In genomic region chr11:47117896-47118295, GRCm38 (mm10) we compare ENCODE assay signal across 16 mouse cellular contexts.
"Had no signal": no experiment of that assay in that cellular context is flagged by ENCODE, and none has a peak within 500 bp of the region (broad histone marks: within the 10 kb centered on the region; RNA-seq: fewer than 3 reads in every experiment).

No protein-coding gene starts in this region.

- DNase-seq: kidney, adult 8-10 months; left cerebral cortex, postnatal 4 days; lung, embryonic 14.5 days; lung, postnatal 10 days; lung, postnatal 4 days; retina, postnatal 1 day; right cerebral cortex, postnatal 4 days; spleen, adult 18-20 months; thymus, adult 2 months; thymus, postnatal 25 days had no signal

- H3K9ac ChIP-seq: limb, embryonic 15.5 days; liver, embryonic 12.5 days; lung, embryonic 14.5 days; midbrain, embryonic 15.5 days; neural tube, embryonic 13.5 days; stomach, embryonic 15.5 days had no signal

- H3K27ac ChIP-seq: limb, embryonic 15.5 days; liver, embryonic 12.5 days; midbrain, embryonic 10.5 days; midbrain, embryonic 15.5 days; neural tube, embryonic 13.5 days; stomach, embryonic 15.5 days had no signal

- H3K4me2 ChIP-seq: limb, embryonic 15.5 days; liver, embryonic 12.5 days; lung, embryonic 14.5 days; midbrain, embryonic 15.5 days; neural tube, embryonic 13.5 days; stomach, embryonic 15.5 days had no signal

- H3K36me3 ChIP-seq: limb, embryonic 15.5 days; liver, embryonic 12.5 days; midbrain, embryonic 10.5 days; midbrain, embryonic 15.5 days; neural tube, embryonic 13.5 days; stomach, embryonic 15.5 days had no signal

- H3K4me3 ChIP-seq: limb, embryonic 15.5 days; liver, embryonic 12.5 days; midbrain, embryonic 10.5 days; midbrain, embryonic 15.5 days; neural tube, embryonic 13.5 days; stomach, embryonic 15.5 days had no signal

- ATAC-seq: liver, embryonic 12.5 days; midbrain, embryonic 15.5 days had no signal

- H3K27me3 ChIP-seq: limb, embryonic 15.5 days; liver, embryonic 12.5 days; midbrain, embryonic 15.5 days; neural tube, embryonic 13.5 days; stomach, embryonic 15.5 days had no signal

- H3K9me3 ChIP-seq: limb, embryonic 15.5 days; liver, embryonic 12.5 days; midbrain, embryonic 10.5 days; midbrain, embryonic 15.5 days; neural tube, embryonic 13.5 days; stomach, embryonic 15.5 days had no signal

- H3K4me1 ChIP-seq: liver, embryonic 12.5 days; midbrain, embryonic 15.5 days; neural tube, embryonic 13.5 days; stomach, embryonic 15.5 days had no signal
